8 mouse cellular contexts compared by ENCODE assay signal in genomic region chr9:41464057-41464685, GRCm38 (mm10).
DNase-seq lines count a peak whose midpoint lies in the region; ATAC-seq lines count a peak whose summit lies in the region.

No protein-coding gene starts in this region.

- H3K9ac ChIP-seq in neural tube, embryonic 12.5 days: no peak overlapping the region
- H3K9ac ChIP-seq in kidney, embryonic 16.5 days (replicated peaks; ENCODE audit: low read length): no peak overlapping the region

- H3K27me3 ChIP-seq in forebrain, embryonic 10.5 days (ENCODE audit: poor library complexity, severe bottlenecking): no peaks in the 10 kb centered on the region
- no peaks in the 10 kb centered on the region for H3K27me3 ChIP-seq in neural tube, embryonic 12.5 days (replicated peaks)
- no peaks in the 10 kb centered on the region for H3K27me3 ChIP-seq in kidney, embryonic 16.5 days (ENCODE audit: insufficient read depth, low read length)

- DNase-seq in cerebellum, adult 11-12 months: peak; percentile 66
- DNase-seq in forebrain, embryonic 10.5 days (ENCODE audit: extremely low spot score, low spot score): no peak
- peak; percentile 65 to 78 for DNase-seq in layer of hippocampus, postnatal 10 days (ENCODE audit: low spot score in 2 of 2)
- DNase-seq in spleen, postnatal 10 days (ENCODE audit: low spot score in 2 of 2): no peak
- no peak for DNase-seq in yolk sac, embryonic 10.5 days (ENCODE audit: low spot score)
- no peak for DNase-seq in adrenal gland, postnatal 25 days

- no peak overlapping the region for H3K4me3 ChIP-seq in forebrain, embryonic 10.5 days
- H3K4me3 ChIP-seq in neural tube, embryonic 12.5 days: no peak overlapping the region
- no peak overlapping the region for H3K4me3 ChIP-seq in kidney, embryonic 16.5 days (ENCODE audit: low read length)

- H3K36me3 ChIP-seq in forebrain, embryonic 10.5 days (replicated peaks): 0 out of 2 replicates have a peak, but pooled peaks cover 4% of the 10 kb centered on the region
- peaks cover 12% of the 10 kb centered on the region; the same call in 1 of the 2 replicates for H3K36me3 ChIP-seq in neural tube, embryonic 12.5 days
- H3K36me3 ChIP-seq in kidney, embryonic 16.5 days (ENCODE audit: insufficient read depth, low read length): no peaks in the 10 kb centered on the region

- 76% methylated on average over 8 of the region's 8 CpGs for WGBS in forebrain, embryonic 10.5 days
- 33% methylated on average over 8 of the region's 8 CpGs for whole genome bisulfite sequencing in neural tube, embryonic 12.5 days
- WGBS in kidney, embryonic 16.5 days: 80% methylated on average over 8 of the region's 8 CpGs

- H3K4me1 ChIP-seq in forebrain, embryonic 10.5 days: peaks cover 21% of the 10 kb centered on the region
- peaks cover 13% of the 10 kb centered on the region for H3K4me1 ChIP-seq in neural tube, embryonic 12.5 days
- no peaks in the 10 kb centered on the region for H3K4me1 ChIP-seq in kidney, embryonic 16.5 days (ENCODE audit: insufficient read depth, low read length)

- peak; percentile 87 for ATAC-seq in neural tube, embryonic 12.5 days (ENCODE audit: low FRiP score, low read depth)
- ATAC-seq in kidney, embryonic 16.5 days (ENCODE audit: low FRiP score, low TSS enrichment): no peak

- H3K4me2 ChIP-seq in neural tube, embryonic 12.5 days (replicated peaks): peak overlapping the region; percentile 8; the same call in 1 of the 2 replicates
- H3K4me2 ChIP-seq in kidney, embryonic 16.5 days (replicated peaks; ENCODE audit: low read depth, low read length): no peak overlapping the region

- H3K9me3 ChIP-seq in forebrain, embryonic 10.5 days: no peaks in the 10 kb centered on the region
- no peaks in the 10 kb centered on the region for H3K9me3 ChIP-seq in neural tube, embryonic 12.5 days
- no peaks in the 10 kb centered on the region for H3K9me3 ChIP-seq in kidney, embryonic 16.5 days (ENCODE audit: low read length)

- H3K27ac ChIP-seq in forebrain, embryonic 10.5 days: peak overlapping the region; percentile 67
- no peak overlapping the region for H3K27ac ChIP-seq in neural tube, embryonic 12.5 days
- no peak overlapping the region for H3K27ac ChIP-seq in kidney, embryonic 16.5 days (ENCODE audit: low read length)

Comparison
In these comparisons a context has a peak if more than half of its experiments do, and no peak if none do; other contexts are left out.
1. DNase-seq: peak in cerebellum, adult 11-12 months (single experiment) and layer of hippocampus, postnatal 10 days (2 of 2); none in forebrain, embryonic 10.5 days (single experiment), spleen, postnatal 10 days (0 of 2), yolk sac, embryonic 10.5 days (single experiment) and adrenal gland, postnatal 25 days (single experiment).